Mouse (Mus musculus) kidney, postnatal 4 days (tissue): Measurements from ENCODE around the gene Sctr.
A peak's percentile ranks its signal among the peaks of the same experiment; 100 is the strongest.

Experiments
- DNase-seq, 2 experiments: peaks; one replicate each; pipeline ENCODE4 v3.0.0; 2021; ENCODE audit warnings: mixed read lengths in 2 of 2

The Sctr gene

GRCm38 (mm10) chr1:120109741-120110432, 103.2 kb downstream of the Sctr start:
- peak; percentile 37 to 58 for DNase-seq

GRCm38 (mm10) chr1:120111766-120112165, 105.1 kb downstream of the Sctr start:
- DNase-seq: no peak

GRCm38 (mm10) chr1:120112251-120113187, 105.8 kb downstream of the Sctr start:
- DNase-seq: no peak
